Mouse (Mus musculus) olfactory bulb, adult 2 months (tissue): ENCODE measurements at regions not wholly inside any gene's neighbourhood (a gene's known extent, or its start where the extent isn't known, plus 50 kb on each side); places are given as distances from the start of the nearest gene placed in this dataset.

Experiments
- CTCF ChIP-seq: fragments of 200-500 bp; IDR thresholded peaks from 2 replicates; pipeline ENCODE4 v1.5.1; 2012; ENCODE audit warnings: low read depth, mild to moderate bottlenecking, low read length, moderate library complexity; ENCODE audit not compliant: insufficient read depth
- POLR2A ChIP-seq: fragments of 200-500 bp; IDR thresholded peaks from 2 replicates; pipeline ENCODE4 v1.6.1; 2012; ENCODE audit warnings: mild to moderate bottlenecking, low read depth, low read length, moderate library complexity; ENCODE audit not compliant: insufficient read depth

DNA sequence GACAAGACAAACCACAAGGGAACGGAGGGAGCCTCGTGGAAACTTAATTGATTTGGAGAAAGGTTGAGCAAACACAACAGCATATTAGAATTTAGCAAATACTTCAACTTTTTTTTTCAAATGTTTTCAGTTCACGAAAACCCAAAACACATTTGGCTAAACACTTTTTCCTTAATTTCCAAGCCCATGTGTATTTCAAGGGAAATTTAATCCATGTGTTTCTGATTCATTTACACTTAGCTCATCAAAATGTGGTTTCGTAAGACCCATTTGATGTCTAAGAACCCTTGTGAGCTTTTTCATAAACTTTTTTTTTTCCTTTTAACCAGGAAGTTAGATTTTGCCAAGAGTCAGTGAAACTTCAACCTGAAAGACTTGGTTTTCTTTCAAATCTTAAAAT lies 658.5 kb upstream of the Zeb2 start:
- TF ChIP-seq CTCF, result no peak
- no peak for TF ChIP-seq POLR2A
